Mouse (Mus musculus): ENCODE measurements around the gene Iqgap2. TPM values are rescaled to one million over a fixed set of nuclear protein-coding genes. Genes with fewer than 3 reads are reported as not detected.

Gene Iqgap2
- polyA plus RNA-seq, 1 experiment from 2014 or later: 3.0 TPM

DNA sequence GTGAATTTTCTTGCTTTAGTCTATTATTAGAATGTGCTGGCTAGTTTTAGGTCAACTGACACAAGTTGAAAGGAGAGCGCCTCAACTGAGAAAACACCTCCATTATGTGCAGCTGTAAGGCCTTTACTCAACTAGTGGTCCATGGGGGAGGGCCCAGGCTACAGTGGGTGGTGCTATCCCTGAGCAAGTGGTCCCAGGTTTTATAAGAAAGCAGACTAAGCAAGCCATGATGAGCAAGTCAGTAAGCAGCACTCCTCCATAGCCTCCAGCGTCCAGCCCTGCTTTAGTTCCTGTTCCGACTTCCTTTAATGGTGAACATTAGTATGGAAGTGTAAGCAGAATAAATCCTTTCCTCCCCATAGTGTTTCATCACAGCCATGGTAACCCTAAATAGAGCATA is 11.0 kb upstream of the Iqgap2 start:
- Histone ChIP-seq H3K27me3 (ENCODE audit: control insufficient read depth, insufficient read depth, low read depth, low read length) (no peaks in the 10 kb centered on the region), H3K4me1 (ENCODE audit: control insufficient read depth, insufficient read depth, low read length) (no peaks in the 10 kb centered on the region), H3K9ac (ENCODE audit: low read depth, low read length) (no peak overlapping the region), H3K36me3 (ENCODE audit: control insufficient read depth, insufficient read depth, low read length) (no peaks in the 10 kb centered on the region), H3K27ac (ENCODE audit: low read length) (no peak overlapping the region), H3K4me3 (ENCODE audit: low read depth, low read length) (no peak overlapping the region), H3K4me2 (ENCODE audit: low read length) (no peak overlapping the region), H3K9me3 (replicated peaks; ENCODE audit: control insufficient read depth, low read length, poor library complexity, severe bottlenecking) (no peaks in the 10 kb centered on the region)
- no peak for ATAC-seq
- WGBS: 96% methylated on average over 3 of the region's 3 CpGs

- H3K4me1 ChIP-seq (ENCODE audit: control insufficient read depth, insufficient read depth, low read length): no peaks in the 10 kb centered on the region
- no peak overlapping the region for H3K9ac ChIP-seq (ENCODE audit: low read depth, low read length)
- no peak overlapping the region for H3K27ac ChIP-seq (ENCODE audit: low read length)
- H3K27me3 ChIP-seq (ENCODE audit: control insufficient read depth, insufficient read depth, low read depth, low read length): no peaks in the 10 kb centered on the region
- WGBS: 86% methylated on average over 1 of the region's 1 CpGs
- ATAC-seq: no peak
- H3K36me3 ChIP-seq (ENCODE audit: control insufficient read depth, insufficient read depth, low read length): no peaks in the 10 kb centered on the region
- H3K4me2 ChIP-seq (ENCODE audit: low read length): no peak overlapping the region
- no peaks in the 10 kb centered on the region for H3K9me3 ChIP-seq (replicated peaks; ENCODE audit: control insufficient read depth, low read length, poor library complexity, severe bottlenecking)
- H3K4me3 ChIP-seq (ENCODE audit: low read depth, low read length): no peak overlapping the region
Measured at GRCm38 (mm10) chr13:95899885-95900650, 8.3 kb upstream of the Iqgap2 start.

GRCm38 (mm10) chr13:95896501-95896900 is 4.8 kb upstream of the Iqgap2 start:
- Histone ChIP-seq H3K27ac (ENCODE audit: low read length) (no peak overlapping the region), H3K36me3 (ENCODE audit: control insufficient read depth, insufficient read depth, low read length) (no peaks in the 10 kb centered on the region), H3K4me2 (ENCODE audit: low read length) (no peak overlapping the region), H3K9ac (ENCODE audit: low read depth, low read length) (no peak overlapping the region), H3K4me3 (ENCODE audit: low read depth, low read length) (no peak overlapping the region), H3K27me3 (ENCODE audit: control insufficient read depth, insufficient read depth, low read depth, low read length) (no peaks in the 10 kb centered on the region), H3K4me1 (ENCODE audit: control insufficient read depth, insufficient read depth, low read length) (peaks cover 4% of the 10 kb centered on the region; the same call in 1 of the 2 replicates), H3K9me3 (replicated peaks; ENCODE audit: control insufficient read depth, low read length, poor library complexity, severe bottlenecking) (no peaks in the 10 kb centered on the region)
- 88% methylated on average over 6 of the region's 6 CpGs for WGBS
- no peak for ATAC-seq

DNA sequence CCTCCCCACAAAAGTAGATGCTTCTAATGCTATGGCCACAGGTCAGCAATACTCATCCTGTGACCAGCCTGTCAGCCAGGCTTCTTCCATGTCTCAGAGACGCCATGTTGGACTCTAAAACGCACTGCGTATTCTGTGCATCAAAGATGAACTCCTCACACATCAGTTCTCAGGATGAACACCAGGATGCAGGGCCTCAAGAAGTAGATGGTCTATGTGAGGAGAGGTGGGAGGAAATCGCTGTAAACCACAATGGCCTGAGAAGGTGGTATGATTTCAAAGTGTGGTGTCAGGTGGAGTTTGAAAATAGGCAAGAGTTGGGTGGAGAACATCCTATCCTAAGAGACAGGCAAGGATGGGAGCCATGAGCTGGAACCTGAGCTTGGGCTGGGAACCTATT is 1.4 kb upstream of the Iqgap2 start:
- no peak overlapping the region for H3K9ac ChIP-seq (ENCODE audit: low read depth, low read length)
- H3K27me3 ChIP-seq (ENCODE audit: control insufficient read depth, insufficient read depth, low read depth, low read length): no peaks in the 10 kb centered on the region
- WGBS: 90% methylated on average over 4 of the region's 4 CpGs

GRCm38 (mm10) chr13:95892611-95893145 is 956 bp upstream of the Iqgap2 start:
- peak overlapping the region; percentile 93 for H3K4me2 ChIP-seq (ENCODE audit: low read length)
- H3K27ac ChIP-seq (ENCODE audit: low read length): no peak overlapping the region
- WGBS: 14% methylated on average over 12 of the region's 12 CpGs
- peak overlapping the region; percentile 71 for H3K4me3 ChIP-seq (ENCODE audit: low read depth, low read length)
- H3K4me1 ChIP-seq (ENCODE audit: control insufficient read depth, insufficient read depth, low read length): peaks cover 16% of the 10 kb centered on the region
- H3K9me3 ChIP-seq (replicated peaks; ENCODE audit: control insufficient read depth, low read length, poor library complexity, severe bottlenecking): no peaks in the 10 kb centered on the region
- ATAC-seq: no peak
- H3K27me3 ChIP-seq (ENCODE audit: control insufficient read depth, insufficient read depth, low read depth, low read length): no peaks in the 10 kb centered on the region
- no peaks in the 10 kb centered on the region for H3K36me3 ChIP-seq (ENCODE audit: control insufficient read depth, insufficient read depth, low read length)
- peak overlapping the region; percentile 72 for H3K9ac ChIP-seq (ENCODE audit: low read depth, low read length)

More for the DNA sequence above, 1.4 kb upstream of the Iqgap2 start:
- Histone ChIP-seq H3K4me2 (ENCODE audit: low read length) (no peak overlapping the region), H3K4me3 (ENCODE audit: low read depth, low read length) (no peak overlapping the region), H3K9me3 (replicated peaks; ENCODE audit: control insufficient read depth, low read length, poor library complexity, severe bottlenecking) (no peaks in the 10 kb centered on the region), H3K27ac (ENCODE audit: low read length) (no peak overlapping the region), H3K36me3 (ENCODE audit: control insufficient read depth, insufficient read depth, low read length) (no peaks in the 10 kb centered on the region), H3K4me1 (ENCODE audit: control insufficient read depth, insufficient read depth, low read length) (peaks cover 16% of the 10 kb centered on the region)
- no peak for ATAC-seq

GRCm38 (mm10) chr13:95891926-95892610 is 346 bp upstream of the Iqgap2 start:
- H3K4me1 ChIP-seq (ENCODE audit: control insufficient read depth, insufficient read depth, low read length): peaks cover 16% of the 10 kb centered on the region
- H3K36me3 ChIP-seq (ENCODE audit: control insufficient read depth, insufficient read depth, low read length): no peaks in the 10 kb centered on the region
- peak overlapping the region; percentile 93 for H3K4me2 ChIP-seq (ENCODE audit: low read length)
- H3K27ac ChIP-seq (ENCODE audit: low read length): no peak overlapping the region
- peak; percentile 92 for ATAC-seq
- H3K9ac ChIP-seq (ENCODE audit: low read depth, low read length): peak overlapping the region; percentile 72
- no peaks in the 10 kb centered on the region for H3K27me3 ChIP-seq (ENCODE audit: control insufficient read depth, insufficient read depth, low read depth, low read length)
- no peaks in the 10 kb centered on the region for H3K9me3 ChIP-seq (replicated peaks; ENCODE audit: control insufficient read depth, low read length, poor library complexity, severe bottlenecking)
- WGBS: under 1% methylated on average over 35 of the region's 52 CpGs
- peak overlapping the region; percentile 71 for H3K4me3 ChIP-seq (ENCODE audit: low read depth, low read length)

DNA sequence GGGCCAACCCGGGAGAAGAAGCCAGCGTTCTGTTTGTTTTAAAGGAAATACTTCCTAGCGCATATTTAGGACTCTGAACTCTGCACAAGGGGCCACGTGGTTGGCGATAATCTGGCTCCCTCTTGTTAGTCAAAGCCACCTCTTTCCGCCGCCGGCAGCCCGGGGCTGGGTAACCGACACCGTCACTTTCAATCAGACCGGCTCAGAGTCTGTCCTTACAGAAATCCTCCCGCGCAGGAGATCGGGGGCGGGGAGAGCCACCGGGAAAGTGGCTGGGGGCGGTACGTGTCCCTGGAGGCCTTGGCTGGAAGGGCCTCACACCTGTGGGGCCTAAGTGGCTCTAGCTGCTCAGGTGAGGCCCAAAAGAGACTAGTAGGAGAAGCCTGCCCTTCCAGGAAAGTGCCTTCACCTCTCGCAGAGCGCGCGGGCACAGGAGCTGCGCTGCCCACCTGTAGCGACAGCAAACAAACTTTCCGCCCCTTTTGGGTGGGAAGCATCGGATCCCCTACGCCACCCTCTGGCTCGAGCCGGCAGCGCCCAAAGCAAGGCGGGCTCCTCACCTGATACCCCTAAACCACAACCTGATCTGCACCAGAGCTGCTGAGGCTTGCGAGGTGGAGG is 761 bp downstream of the Iqgap2 start:
- Histone ChIP-seq H3K4me3 (ENCODE audit: low read depth, low read length) (peak overlapping the region; percentile 71), H3K9ac (ENCODE audit: low read depth, low read length) (peak overlapping the region; percentile 72), H3K4me1 (ENCODE audit: control insufficient read depth, insufficient read depth, low read length) (peaks cover 16% of the 10 kb centered on the region), H3K36me3 (ENCODE audit: control insufficient read depth, insufficient read depth, low read length) (no peaks in the 10 kb centered on the region), H3K27me3 (ENCODE audit: control insufficient read depth, insufficient read depth, low read depth, low read length) (no peaks in the 10 kb centered on the region), H3K27ac (ENCODE audit: low read length) (no peak overlapping the region), H3K4me2 (ENCODE audit: low read length) (peak overlapping the region; percentile 93), H3K9me3 (replicated peaks; ENCODE audit: control insufficient read depth, low read length, poor library complexity, severe bottlenecking) (no peaks in the 10 kb centered on the region)
- peak; percentile 65 for ATAC-seq
- under 1% methylated on average over 33 of the region's 33 CpGs for WGBS

- Histone ChIP-seq H3K27me3 (ENCODE audit: control insufficient read depth, insufficient read depth, low read depth, low read length) (no peaks in the 10 kb centered on the region), H3K36me3 (ENCODE audit: control insufficient read depth, insufficient read depth, low read length) (no peaks in the 10 kb centered on the region), H3K27ac (ENCODE audit: low read length) (no peak overlapping the region), H3K4me2 (ENCODE audit: low read length) (peak overlapping the region; percentile 93), H3K9ac (ENCODE audit: low read depth, low read length) (no peak overlapping the region), H3K4me1 (ENCODE audit: control insufficient read depth, insufficient read depth, low read length) (peaks cover 16% of the 10 kb centered on the region), H3K4me3 (ENCODE audit: low read depth, low read length) (peak overlapping the region; percentile 14; the same call in 1 of the 2 replicates), H3K9me3 (replicated peaks; ENCODE audit: control insufficient read depth, low read length, poor library complexity, severe bottlenecking) (no peaks in the 10 kb centered on the region)
- ATAC-seq: no peak
- WGBS: 13% methylated on average over 8 of the region's 8 CpGs
Measured at GRCm38 (mm10) chr13:95889981-95890545, 1.7 kb downstream of the Iqgap2 start.
